Mouse (Mus musculus) myocyte (in vitro differentiated cells): ENCODE results near the gene Clspn. TPM values are rescaled to one million over a fixed set of nuclear protein-coding genes. Genes with fewer than 3 reads are reported as not detected.
A peak's percentile ranks its signal among the peaks of the same experiment; 100 is the strongest.

Experiments used
- H3K27me3 ChIP-seq: one replicate; pipeline ENCODE4 v1.6.1; 2011; ENCODE audit not compliant: control insufficient read depth, insufficient read depth, insufficient read length
- H3K36me3 ChIP-seq: one replicate; pipeline ENCODE4 v1.6.1; 2011; ENCODE audit not compliant: control insufficient read depth, insufficient read depth
- H3K4me2 ChIP-seq: one replicate; pipeline ENCODE4 v1.6.1; 2011; ENCODE audit warnings: low read depth, control low read depth
- H3K4me3 ChIP-seq: one replicate; pipeline ENCODE4 v1.5.1; 2011; ENCODE audit warnings: mild to moderate bottlenecking, control low read depth, moderate library complexity
- H3K79me2 ChIP-seq: one replicate; pipeline ENCODE4 v1.6.1; 2011; ENCODE audit not compliant: control insufficient read depth, insufficient read depth
- H3ac ChIP-seq: one replicate; pipeline ENCODE4 v1.6.1; 2011; ENCODE audit not compliant: control insufficient read depth, insufficient read length
- CEBPB ChIP-seq: IDR thresholded peaks from 2 replicates; pipeline ENCODE4 v1.6.1; 2011; ENCODE audit warnings: mild to moderate bottlenecking, moderate library complexity; ENCODE audit not compliant: poor library complexity, insufficient read depth, severe bottlenecking
- E2F4 ChIP-seq: IDR thresholded peaks from one replicate; pipeline ENCODE4 v1.6.1; 2011; ENCODE audit warnings: mild to moderate bottlenecking, control low read depth, moderate library complexity; ENCODE audit not compliant: insufficient read depth
- MAX ChIP-seq: IDR thresholded peaks from one replicate; pipeline ENCODE4 v1.6.1; 2011; ENCODE audit warnings: low read depth, mild to moderate bottlenecking, control low read depth
- MYOD1 ChIP-seq, 3 experiments: IDR thresholded peaks; one replicate each; pipeline ENCODE4 v1.6.1; 2011; ENCODE audit warnings: control low read depth in 2 of 3, low read depth in 2 of 3, mild to moderate bottlenecking in 2 of 3, moderate library complexity in 1 of 3; ENCODE audit not compliant: insufficient read length in 2 of 3, control insufficient read depth in 1 of 3
- MYOG ChIP-seq, 3 experiments: IDR thresholded peaks; one replicate each; pipeline ENCODE4 v1.6.1; 2011; ENCODE audit warnings: control low read depth in 2 of 3, low read depth in 2 of 3, mild to moderate bottlenecking in 2 of 3; ENCODE audit not compliant: insufficient read length in 2 of 3, control insufficient read depth in 1 of 3, insufficient read depth in 1 of 3
- POLR2A ChIP-seq: IDR thresholded peaks from one replicate; pipeline ENCODE4 v1.6.1; 2011; ENCODE audit warnings: low read depth, mild to moderate bottlenecking, control low read depth, moderate library complexity; ENCODE audit not compliant: insufficient read length
- POLR2AphosphoS2 ChIP-seq: IDR thresholded peaks from one replicate; pipeline ENCODE4 v1.6.1; 2011; ENCODE audit warnings: low read depth, control low read depth; ENCODE audit not compliant: insufficient read length
- REST ChIP-seq: IDR thresholded peaks from one replicate; pipeline ENCODE4 v1.6.1; 2011; ENCODE audit warnings: mild to moderate bottlenecking, control low read depth, moderate library complexity; ENCODE audit not compliant: insufficient read depth, insufficient read length
- SRF ChIP-seq: IDR thresholded peaks from one replicate; pipeline ENCODE4 v1.6.1; 2011; ENCODE audit warnings: low read depth; ENCODE audit not compliant: control insufficient read depth, insufficient read length
- TCF12 ChIP-seq: IDR thresholded peaks from one replicate; pipeline ENCODE4 v1.6.1; 2011; ENCODE audit warnings: mild to moderate bottlenecking, control low read depth; ENCODE audit not compliant: poor library complexity, insufficient read depth, severe bottlenecking
- TCF3 ChIP-seq: IDR thresholded peaks from one replicate; pipeline ENCODE4 v1.6.1; 2011; ENCODE audit warnings: low read depth, control low read depth; ENCODE audit not compliant: insufficient read length
- USF1 ChIP-seq: IDR thresholded peaks from one replicate; pipeline ENCODE4 v1.6.1; 2011; ENCODE audit warnings: low read depth, mild to moderate bottlenecking, control low read depth, moderate library complexity
- polyA plus RNA-seq: library from polyadenylated mRNA; unstranded; fragments of >200 nt; fragmentation: generic; extraction: Trizol; gene quantifications from one replicate; pipeline ENCODE4 v1.2.1, GENCODE M21; 2012; ENCODE audit warnings: missing spikeins

Clspn gene
- polyA plus RNA-seq, 1 experiment = 1.7 TPM

DNA sequence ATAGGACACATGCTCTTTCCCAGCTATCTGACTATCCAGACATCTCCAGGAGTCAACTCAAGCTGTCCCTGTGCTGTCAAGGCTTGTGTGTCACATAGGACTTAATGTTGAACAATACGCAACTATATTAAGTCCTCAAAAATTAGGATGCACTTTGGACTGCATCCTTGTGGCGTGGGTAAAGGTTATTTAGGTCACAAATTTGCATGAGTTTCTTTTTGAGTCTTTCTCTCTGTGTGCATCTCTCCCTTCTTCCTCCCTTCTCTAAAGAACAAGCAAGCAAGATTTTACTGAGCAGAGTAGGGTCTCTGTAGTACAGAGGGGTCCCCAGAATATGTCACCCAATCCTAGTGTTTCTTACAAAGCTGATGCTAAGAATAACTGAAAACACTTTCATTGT lies 10.6 kb upstream of the Clspn start:
- Histone ChIP-seq H3K27me3 (peaks cover 29% of the 10 kb centered on the region), H3K36me3 (no peaks in the 10 kb centered on the region), H3K4me2 (no peak overlapping the region), H3K4me3 (no peak overlapping the region), H3K79me2 (no peaks in the 10 kb centered on the region), H3ac (no peak overlapping the region)
- TF ChIP-seq TCF3 (no peak), POLR2A (no peak), MYOG (IDR thresholded peaks at IDR 0.05; ENCODE audit: control insufficient read depth in 1 of 3, insufficient read depth in 1 of 3, insufficient read length in 2 of 3, low read depth in 2 of 3) (no peak), E2F4 (no peak), USF1 (no peak), REST (no peak), TCF12 (no peak), CEBPB (no peak), POLR2AphosphoS2 (no peak), MAX (no peak), SRF (no peak), MYOD1 (IDR thresholded peaks at IDR 0.05; ENCODE audit: control insufficient read depth in 1 of 3, insufficient read length in 2 of 3, low read depth in 2 of 3) (no peak)

DNA sequence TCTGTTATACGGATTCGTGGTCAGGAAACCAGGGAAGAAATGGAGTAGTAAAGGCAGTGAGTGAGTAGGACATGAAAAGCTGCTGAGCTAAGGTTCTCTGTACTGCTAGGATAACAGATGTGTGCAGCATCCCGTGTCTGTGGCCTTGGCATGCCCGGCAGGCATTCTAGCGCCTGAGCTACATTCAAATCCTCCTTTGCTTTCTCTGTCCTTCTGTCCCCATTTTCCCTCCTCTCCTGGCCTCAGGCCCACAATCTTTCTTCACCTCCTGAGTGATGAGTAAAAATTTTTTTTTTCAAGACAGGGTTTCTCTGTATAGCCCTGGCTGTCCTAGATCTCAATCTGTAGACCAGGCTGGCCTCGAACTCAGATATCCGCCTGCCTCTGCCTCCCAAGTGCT lies 4.6 kb upstream of the Clspn start:
- Histone ChIP-seq H3K36me3 (no peaks in the 10 kb centered on the region), H3ac (no peak overlapping the region), H3K27me3 (peaks cover 8% of the 10 kb centered on the region), H3K4me2 (no peak overlapping the region), H3K79me2 (no peaks in the 10 kb centered on the region), H3K4me3 (no peak overlapping the region)
- TF ChIP-seq USF1 (no peak), MAX (no peak), POLR2A (no peak), SRF (no peak), REST (no peak), TCF3 (no peak), E2F4 (no peak)

DNA sequence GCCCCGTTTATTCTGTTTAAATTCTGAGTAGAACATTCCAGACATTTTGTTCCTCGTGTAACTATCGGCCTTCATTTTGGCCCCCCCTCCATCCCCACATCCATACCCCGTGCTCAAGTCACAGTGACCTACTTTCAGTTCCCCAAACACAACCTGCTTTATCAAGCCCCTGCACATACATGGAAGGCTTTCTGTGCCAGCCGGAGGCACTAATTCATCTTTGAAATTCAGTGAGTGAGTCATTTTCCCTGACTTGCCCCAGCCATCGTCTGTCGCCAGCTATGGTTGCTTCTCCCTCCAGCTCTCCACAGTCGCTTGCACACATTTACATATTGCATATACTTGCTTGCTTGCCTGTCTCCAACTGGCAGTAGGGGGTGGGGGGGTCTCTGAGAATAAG lies 3.6 kb upstream of the Clspn start:
- H3K27me3 ChIP-seq = peaks cover 8% of the 10 kb centered on the region
- no peak overlapping the region for H3ac ChIP-seq
- peaks cover 6% of the 10 kb centered on the region for H3K79me2 ChIP-seq
- no peak overlapping the region for H3K4me3 ChIP-seq
- TF ChIP-seq CEBPB (no peak), TCF3 (no peak), USF1 (no peak), E2F4 (no peak), MYOG (IDR thresholded peaks at IDR 0.05; ENCODE audit: control insufficient read depth in 1 of 3, insufficient read depth in 1 of 3, insufficient read length in 2 of 3, low read depth in 2 of 3) (no peak), MYOD1 (IDR thresholded peaks at IDR 0.05; ENCODE audit: control insufficient read depth in 1 of 3, insufficient read length in 2 of 3, low read depth in 2 of 3) (no peak), SRF (no peak), POLR2A (no peak)
- H3K36me3 ChIP-seq = no peaks in the 10 kb centered on the region
- H3K4me2 ChIP-seq = peak overlapping the region; percentile 21

DNA sequence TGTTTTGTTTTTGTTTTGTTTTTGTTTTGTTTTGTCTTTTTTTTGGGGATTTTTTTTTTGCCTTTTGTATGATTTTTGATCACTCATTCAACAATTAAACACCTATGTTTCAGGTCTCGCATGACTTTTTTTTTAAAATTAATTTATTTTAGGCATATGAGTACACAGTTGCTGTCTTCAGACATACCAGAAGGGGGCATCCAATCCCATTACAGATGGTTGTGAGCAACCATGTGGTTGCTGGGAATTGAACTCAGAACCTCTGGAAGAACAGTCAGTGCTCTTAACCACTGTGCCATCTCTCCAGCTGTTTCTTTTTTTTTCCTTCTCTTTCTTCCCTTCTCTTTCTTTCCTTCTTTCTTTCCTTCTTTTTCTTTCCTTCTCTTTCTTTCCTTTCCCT lies 3.0 kb upstream of the Clspn start:
- Histone ChIP-seq H3K79me2 (peaks cover 7% of the 10 kb centered on the region), H3K27me3 (peaks cover 8% of the 10 kb centered on the region), H3ac (no peak overlapping the region), H3K36me3 (no peaks in the 10 kb centered on the region), H3K4me3 (no peak overlapping the region), H3K4me2 (no peak overlapping the region)
- TF ChIP-seq CEBPB = no peak
- TF ChIP-seq REST = no peak
- TF ChIP-seq TCF3 = no peak
- TF ChIP-seq E2F4 = no peak
- no peak for TF ChIP-seq MYOG (IDR thresholded peaks at IDR 0.05; ENCODE audit: control insufficient read depth in 1 of 3, insufficient read depth in 1 of 3, insufficient read length in 2 of 3, low read depth in 2 of 3)
- no peak for TF ChIP-seq TCF12
- no peak for TF ChIP-seq USF1
- no peak for TF ChIP-seq POLR2AphosphoS2
- no peak for TF ChIP-seq MYOD1 (IDR thresholded peaks at IDR 0.05; ENCODE audit: control insufficient read depth in 1 of 3, insufficient read length in 2 of 3, low read depth in 2 of 3)
- no peak for TF ChIP-seq MAX
- no peak for TF ChIP-seq SRF
- TF ChIP-seq POLR2A = no peak

- Histone ChIP-seq H3K27me3 (peaks cover 5% of the 10 kb centered on the region), H3K36me3 (no peaks in the 10 kb centered on the region)
- no peak for TF ChIP-seq E2F4
- no peak for TF ChIP-seq SRF
- no peak for TF ChIP-seq TCF12
- TF ChIP-seq MYOG (IDR thresholded peaks at IDR 0.05; ENCODE audit: control insufficient read depth in 1 of 3, insufficient read depth in 1 of 3, insufficient read length in 2 of 3, low read depth in 2 of 3) = no peak
- no peak for TF ChIP-seq CEBPB
- TF ChIP-seq USF1 = no peak
- TF ChIP-seq TCF3 = no peak
- TF ChIP-seq MAX = no peak
- TF ChIP-seq REST = no peak
- no peak for TF ChIP-seq MYOD1 (IDR thresholded peaks at IDR 0.05; ENCODE audit: control insufficient read depth in 1 of 3, insufficient read length in 2 of 3, low read depth in 2 of 3)
- TF ChIP-seq POLR2A = no peak
- no peak for TF ChIP-seq POLR2AphosphoS2
Measured at GRCm38 (mm10) chr4:126554462-126554861, 2.3 kb upstream of the Clspn start.

More at GRCm38 (mm10) chr4:126554462-126554861, 2.3 kb upstream of the Clspn start:
- H3K4me3 ChIP-seq = no peak overlapping the region
- H3K79me2 ChIP-seq = peaks cover 7% of the 10 kb centered on the region
- H3K4me2 ChIP-seq = no peak overlapping the region
- no peak overlapping the region for H3ac ChIP-seq
